Comparison of ENCODE assay signal across 9 mouse cellular contexts in the genomic region with DNA sequence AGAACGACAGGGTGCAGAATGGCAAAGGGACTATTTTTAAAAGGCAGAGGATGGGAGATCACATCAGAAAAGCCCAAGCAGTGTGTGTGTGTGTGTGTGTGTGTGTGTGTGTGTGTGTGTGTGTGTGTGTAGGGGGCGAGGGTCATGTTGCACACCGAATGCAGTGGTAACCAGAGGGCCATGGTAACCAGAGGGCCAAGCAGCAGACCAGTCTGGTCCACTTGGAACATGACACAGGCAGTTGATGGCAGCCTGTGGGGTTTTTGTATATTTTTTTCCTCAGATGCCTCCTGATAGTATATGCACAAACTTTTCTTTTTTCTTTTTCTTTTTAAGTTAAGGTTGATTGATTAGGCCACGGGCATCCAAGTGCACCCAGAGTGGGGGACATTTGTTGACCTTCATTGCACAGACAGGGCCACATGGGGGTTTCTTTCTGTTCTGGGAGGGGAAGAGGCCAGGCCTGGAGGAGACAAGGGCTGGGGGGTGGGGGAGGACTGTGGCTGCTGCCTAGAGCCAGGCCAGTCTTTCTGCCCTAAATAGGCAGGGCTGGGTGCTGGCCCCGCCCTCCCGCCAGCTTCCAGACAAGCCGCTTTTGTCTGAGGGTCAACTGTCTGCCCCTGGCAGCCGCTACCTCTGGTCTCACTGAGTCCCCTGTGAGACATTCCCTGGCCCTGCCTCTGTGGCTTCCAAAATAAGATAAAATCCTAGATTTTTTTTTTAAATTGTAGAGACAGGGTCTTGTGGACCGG. TPM values are rescaled to one million over a fixed set of nuclear protein-coding genes. Genes with fewer than 3 reads are reported as not detected.
DNase-seq lines count a peak whose midpoint lies in the region; ATAC-seq and TF ChIP-seq lines count a peak whose summit lies in the region.
"Had no signal": no experiment of that assay in that cellular context is flagged by ENCODE, and none has a peak within 500 bp of the region (broad histone marks: within the 10 kb centered on the region; RNA-seq: fewer than 3 reads in every experiment).

No protein-coding gene starts in this region.

- peaks cover 12% of the 10 kb centered on the region; the same call in 1 of the 2 replicates for H3K36me3 ChIP-seq in liver, embryonic 11.5 days (ENCODE audit: control insufficient read depth, insufficient read depth, low read length)
- no peaks in the 10 kb centered on the region for H3K36me3 ChIP-seq in liver, postnatal 0 days (replicated peaks; ENCODE audit: insufficient read depth, low read length)
- H3K36me3 ChIP-seq in embryonic facial prominence, embryonic 14.5 days (ENCODE audit: control insufficient read depth, insufficient read depth, low read length), result peaks cover 50% of the 10 kb centered on the region

- H3K4me3 ChIP-seq in liver, embryonic 11.5 days (ENCODE audit: low read depth, low read length), result no peak overlapping the region
- no peak overlapping the region for H3K4me3 ChIP-seq in liver, postnatal 0 days (ENCODE audit: low read depth, low read length)
- H3K4me3 ChIP-seq in embryonic facial prominence, embryonic 14.5 days (ENCODE audit: low read depth, low read length), result no peak overlapping the region

- TF ChIP-seq CTCF in liver, postnatal 0 days (IDR thresholded peaks at IDR 0.05; ENCODE audit: low read depth), result no peak

- no peaks in the 10 kb centered on the region for H3K9me3 ChIP-seq in liver, embryonic 11.5 days (ENCODE audit: control insufficient read depth, low read length)
- H3K9me3 ChIP-seq in liver, postnatal 0 days (ENCODE audit: low read length), result no peaks in the 10 kb centered on the region
- no peaks in the 10 kb centered on the region for H3K9me3 ChIP-seq in embryonic facial prominence, embryonic 14.5 days (ENCODE audit: control insufficient read depth, low read length)

- 0 out of 2 replicates have a peak overlapping the region, but pooled peaks have one; percentile 8 for H3K27ac ChIP-seq in liver, embryonic 11.5 days (ENCODE audit: low read depth, low read length)
- no peak overlapping the region for H3K27ac ChIP-seq in liver, postnatal 0 days (ENCODE audit: low read depth)
- peak overlapping the region; percentile 59 for H3K27ac ChIP-seq in embryonic facial prominence, embryonic 14.5 days (replicated peaks; ENCODE audit: low read depth, low read length)

- WGBS in liver, embryonic 11.5 days, result 29% methylated on average over 9 of the region's 9 CpGs
- 42% methylated on average over 9 of the region's 9 CpGs for WGBS in liver, postnatal 0 days (ENCODE audit: insufficient replicate concordance)
- WGBS in embryonic facial prominence, embryonic 14.5 days, result 24% methylated on average over 8 of the region's 9 CpGs

- peaks cover 21% of the 10 kb centered on the region for H3K4me1 ChIP-seq in liver, embryonic 11.5 days (replicated peaks; ENCODE audit: control insufficient read depth, insufficient read depth, low read length)
- H3K4me1 ChIP-seq in liver, postnatal 0 days (ENCODE audit: insufficient read depth), result peaks cover 12% of the 10 kb centered on the region
- H3K4me1 ChIP-seq in embryonic facial prominence, embryonic 14.5 days (ENCODE audit: control insufficient read depth, insufficient read depth, low read length), result peaks cover 11% of the 10 kb centered on the region; the same call in 1 of the 2 replicates

- intact Hi-C loops in heart, postnatal 14 days (cut with DNase I), result loop anchor here (5.0 kb wide), 1 partner anchor 32 kb away; no protein-coding TSS in a partner anchor

- no peak for TF ChIP-seq EP300 in liver, postnatal 0 days (IDR thresholded peaks at IDR 0.05; ENCODE audit: low read depth)

- DNase-seq in liver, embryonic 11.5 days (ENCODE audit: low spot score), result peak; percentile 46
- no peak for DNase-seq in liver, postnatal 0 days
- DNase-seq in embryonic facial prominence, embryonic 14.5 days (ENCODE audit: low spot score), result peak; percentile 87
- DNase-seq in heart, postnatal 14 days, result peak; percentile 64 to 75
- DNase-seq in lung, postnatal 36 days, result peak; percentile 49
- no peak for DNase-seq in adrenal gland, adult 8-10 months
- DNase-seq in adrenal gland, adult 18-20 months (ENCODE audit: low spot score in 2 of 2), result no peak
- no peak for DNase-seq in frontal cortex, postnatal 10 days (ENCODE audit: low spot score in 2 of 2)

- no peak for ATAC-seq in liver, embryonic 11.5 days (replicated peaks; ENCODE audit: low FRiP score)
- ATAC-seq in liver, postnatal 0 days, result no peak
- ATAC-seq in embryonic facial prominence, embryonic 14.5 days (ENCODE audit: low read depth), result peak; percentile 28; the same call in 1 of the 2 replicates

- H3K9ac ChIP-seq in liver, embryonic 11.5 days (ENCODE audit: low read depth, low read length), result no peak overlapping the region
- no peak overlapping the region for H3K9ac ChIP-seq in liver, postnatal 0 days (replicated peaks)
- H3K9ac ChIP-seq in embryonic facial prominence, embryonic 14.5 days (ENCODE audit: low read depth, low read length), result no peak overlapping the region

- peaks cover 30% of the 10 kb centered on the region for H3K27me3 ChIP-seq in liver, embryonic 11.5 days (replicated peaks; ENCODE audit: control insufficient read depth, insufficient read depth, low read length)
- peaks cover 29% of the 10 kb centered on the region for H3K27me3 ChIP-seq in liver, postnatal 0 days (ENCODE audit: insufficient read depth, low read length)
- no peaks in the 10 kb centered on the region for H3K27me3 ChIP-seq in embryonic facial prominence, embryonic 14.5 days (replicated peaks; ENCODE audit: control insufficient read depth, insufficient read depth, low read length)

- H3K4me2 ChIP-seq in liver, embryonic 11.5 days, result peak overlapping the region; percentile 25
- H3K4me2 ChIP-seq in liver, postnatal 0 days (ENCODE audit: low read depth, low read length), result no peak overlapping the region
- 0 out of 2 replicates have a peak overlapping the region, but pooled peaks have one; percentile 4 for H3K4me2 ChIP-seq in embryonic facial prominence, embryonic 14.5 days (ENCODE audit: low read depth, low read length)

RNA-seq across cellular contexts. Expression of a gene that starts 4.9 kb away (rescaled TPM):
- 2.5 and 2.6 TPM in 2 replicates for polyA plus RNA-seq in liver, embryonic 11.5 days (2014; fragmentation: Nextera tagmentation; extraction: Ambion mirVana)
- polyA plus RNA-seq in liver, postnatal 0 days (2015; fragmentation: Nextera tagmentation; extraction: Ambion mirVana), result 0.09 TPM in 2 replicates
- 7.2 and 7.6 TPM in 2 replicates for polyA plus RNA-seq in embryonic facial prominence, embryonic 14.5 days (2014; fragmentation: Nextera tagmentation; extraction: Ambion mirVana)
- total RNA-seq in heart, postnatal 14 days (2021), result 10 to 100 TPM; 18.6 to 19.0 TPM
- total RNA-seq in adrenal gland, adult 8-10 months (2022), result 1 to 10 TPM; 4.2 to 5.9 (median 4.6) TPM
- total RNA-seq in adrenal gland, adult 18-20 months (2021), result 1 to 10 TPM; 3.1 to 3.8 TPM

RNA-seq across cellular contexts. Expression of a gene that starts 11.6 kb away (rescaled TPM):
- polyA plus RNA-seq in liver, embryonic 11.5 days (2014; fragmentation: Nextera tagmentation; extraction: Ambion mirVana), result 1.8 and 3.3 TPM in 2 replicates
- 0.15 and 0.20 TPM in 2 replicates for polyA plus RNA-seq in liver, postnatal 0 days (2015; fragmentation: Nextera tagmentation; extraction: Ambion mirVana)
- 27.0 and 29.1 TPM in 2 replicates for polyA plus RNA-seq in embryonic facial prominence, embryonic 14.5 days (2014; fragmentation: Nextera tagmentation; extraction: Ambion mirVana)
- total RNA-seq in heart, postnatal 14 days (2021), result under 1 TPM; 0.81 to 0.98 TPM
- total RNA-seq in adrenal gland, adult 8-10 months (2022), result 1 to 10 TPM in 1 of 4 experiments, under 1 TPM in 1, not detected in 2; 1.00 to 1.0 TPM
- under 1 TPM in 1 of 2 experiments, not detected in 1; 0.35 TPM for total RNA-seq in adrenal gland, adult 18-20 months (2021)

RNA-seq across cellular contexts. Expression of a gene that starts 26.3 kb away (rescaled TPM):
- 1.2 and 1.3 TPM in 2 replicates for polyA plus RNA-seq in liver, embryonic 11.5 days (2014; fragmentation: Nextera tagmentation; extraction: Ambion mirVana)
- polyA plus RNA-seq in liver, postnatal 0 days (2015; fragmentation: Nextera tagmentation; extraction: Ambion mirVana), result 1.1 and 1.7 TPM in 2 replicates
- 1.8 and 1.9 TPM in 2 replicates for polyA plus RNA-seq in embryonic facial prominence, embryonic 14.5 days (2014; fragmentation: Nextera tagmentation; extraction: Ambion mirVana)
- total RNA-seq in heart, postnatal 14 days (2021), result 1 to 10 TPM; 1.4 to 1.6 TPM
- 1 to 10 TPM; 2.4 to 3.3 (median 2.6) TPM for total RNA-seq in adrenal gland, adult 8-10 months (2022)
- 1 to 10 TPM in 1 of 2 experiments, under 1 TPM in 1; 0.96 to 1.1 TPM for total RNA-seq in adrenal gland, adult 18-20 months (2021)
- total RNA-seq: layer of hippocampus, postnatal 10 days had no signal

RNA-seq across cellular contexts. Expression of a gene that starts 37.3 kb away (rescaled TPM):
- 7.6 and 8.4 TPM in 2 replicates for polyA plus RNA-seq in liver, embryonic 11.5 days (2014; fragmentation: Nextera tagmentation; extraction: Ambion mirVana)
- 4.3 and 5.0 TPM in 2 replicates for polyA plus RNA-seq in liver, postnatal 0 days (2015; fragmentation: Nextera tagmentation; extraction: Ambion mirVana)
- polyA plus RNA-seq in embryonic facial prominence, embryonic 14.5 days (2014; fragmentation: Nextera tagmentation; extraction: Ambion mirVana), result 14.4 and 16.5 TPM in 2 replicates
- total RNA-seq in heart, postnatal 14 days (2021), result 10 to 100 TPM; 35.3 to 35.9 TPM
- 10 to 100 TPM; 17.0 to 27.1 (median 20.9) TPM for total RNA-seq in adrenal gland, adult 8-10 months (2022)
- total RNA-seq in adrenal gland, adult 18-20 months (2021), result 10 to 100 TPM; 13.9 to 23.3 TPM

RNA-seq across cellular contexts. Expression of a gene that starts 43.9 kb away (rescaled TPM):
- polyA plus RNA-seq in liver, embryonic 11.5 days (2014; fragmentation: Nextera tagmentation; extraction: Ambion mirVana), result 147 and 169 TPM in 2 replicates
- polyA plus RNA-seq in liver, postnatal 0 days (2015; fragmentation: Nextera tagmentation; extraction: Ambion mirVana), result 58.8 and 60.3 TPM in 2 replicates
- polyA plus RNA-seq in embryonic facial prominence, embryonic 14.5 days (2014; fragmentation: Nextera tagmentation; extraction: Ambion mirVana), result 164 and 189 TPM in 2 replicates
- 100 to 1,000 TPM; 228 to 250 TPM for total RNA-seq in heart, postnatal 14 days (2021)
- total RNA-seq in adrenal gland, adult 8-10 months (2022), result 100 to 1,000 TPM; 278 to 314 (median 294) TPM
- total RNA-seq in adrenal gland, adult 18-20 months (2021), result 100 to 1,000 TPM; 227 to 234 TPM

Comparison
In these comparisons a context has a peak if more than half of its experiments do, and no peak if none do; other contexts are left out.
1. DNase-seq: peak in liver, embryonic 11.5 days (single experiment), embryonic facial prominence, embryonic 14.5 days (single experiment), heart, postnatal 14 days (2 of 2) and lung, postnatal 36 days (single experiment); none in liver, postnatal 0 days (single experiment), adrenal gland, adult 8-10 months (single experiment), adrenal gland, adult 18-20 months (0 of 2) and frontal cortex, postnatal 10 days (0 of 2).